Mouse (Mus musculus) heart, embryonic 16.5 days (tissue): ENCODE data around the gene 4930451I11Rik. TPM values are rescaled to one million over a fixed set of nuclear protein-coding genes. Genes with fewer than 3 reads are reported as not detected.

Experiments
- ATAC-seq: fragments of 200-750 bp; cut with Nextera tagmentation; replicated peaks from 2 replicates; pipeline ENCODE4 v1.8.0; 2017; ENCODE audit warnings: moderate number of reproducible peaks; ENCODE audit not compliant: insufficient read depth, low FRiP score; ENCODE audit errors: extremely low read depth
- H3K27ac ChIP-seq: fragments of 300-500 bp; sonication (generic); 2 replicates; pipeline ENCODE4 v1.5.1; 2014; ENCODE audit warnings: mild to moderate bottlenecking, low read length, control low read depth, moderate library complexity
- H3K27me3 ChIP-seq: fragments of 300-500 bp; sonication (generic); 2 replicates; pipeline ENCODE4 v1.6.1; 2014; ENCODE audit warnings: low read length, mixed read lengths; ENCODE audit not compliant: control insufficient read depth, insufficient read depth
- H3K36me3 ChIP-seq: fragments of 300-500 bp; sonication (generic); 2 replicates; pipeline ENCODE4 v1.6.1; 2014; ENCODE audit not compliant: control insufficient read depth, insufficient read depth
- H3K4me1 ChIP-seq: fragments of 300-500 bp; sonication (generic); 2 replicates; pipeline ENCODE4 v1.6.1; 2014; ENCODE audit warnings: low read length, mixed read lengths; ENCODE audit not compliant: control insufficient read depth, insufficient read depth
- H3K4me2 ChIP-seq: fragments of 300-500 bp; sonication (generic); 2 replicates; pipeline ENCODE4 v1.6.1; 2014; ENCODE audit warnings: low read depth, mild to moderate bottlenecking, control low read depth, low read length
- H3K4me3 ChIP-seq: fragments of 300-500 bp; sonication (generic); 2 replicates; pipeline ENCODE4 v1.5.1; 2014; ENCODE audit warnings: mild to moderate bottlenecking, control low read depth, low read length
- H3K9ac ChIP-seq: fragments of 300-500 bp; sonication (generic); 2 replicates; pipeline ENCODE4 v1.6.1; 2014; ENCODE audit warnings: low read length, control low read depth
- H3K9me3 ChIP-seq: fragments of 300-500 bp; sonication (generic); replicated peaks from 2 replicates; pipeline ENCODE4 v1.6.1; 2016; ENCODE audit warnings: low read length; ENCODE audit not compliant: control insufficient read depth
- WGBS: fragments of 180-500 bp; shearing (Covaris S2); extraction: QIAGEN DNeasy Blood & Tissue Kit; methylation state at CpG from one replicate; pipeline ENCODE4 v1.1.7; 2014; 5-methylcytosine and 5-hydroxymethylcytosine counted together
- polyA plus RNA-seq: library from polyadenylated mRNA; unstranded; fragments of >200 nt; fragmentation: Nextera tagmentation; extraction: Ambion mirVana; gene quantifications from 2 replicates; pipeline ENCODE4 v1.2.1, GENCODE M21; 2015

4930451I11Rik gene
- polyA plus RNA-seq = not detected in 2 replicates

DNA sequence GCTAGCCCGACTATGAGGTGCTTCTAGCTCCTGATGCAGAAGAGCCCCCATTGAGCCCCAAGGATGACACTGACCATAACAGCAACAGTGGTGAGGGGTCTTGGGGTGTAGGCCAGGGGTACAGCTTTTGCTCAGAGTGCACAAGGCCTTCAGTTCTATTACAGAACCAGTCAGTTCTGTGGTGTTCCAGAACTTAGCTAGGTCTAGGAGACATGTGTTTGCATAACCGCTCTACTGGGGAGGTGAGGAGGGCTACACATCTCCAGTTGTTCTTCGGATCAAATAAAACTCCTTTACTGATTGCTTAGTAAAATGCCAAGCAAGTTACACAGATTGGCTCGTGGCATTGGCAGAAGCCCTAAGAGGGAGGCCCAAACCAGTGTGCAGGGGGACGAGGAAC is at the start of gene 4930451I11Rik:
Gene 4930451I11Rik, minus strand, starts transcription at position 101 of the 400 bp plus-strand sequence.
- 0 out of 2 replicates have a peak within 1 kb of the TSS, but pooled peaks have one; percentile 14 for H3K9ac ChIP-seq
- peak within 1 kb of the TSS; percentile 45 for H3K4me3 ChIP-seq
- peak within 1 kb of the TSS; percentile 63 for H3K4me2 ChIP-seq
- H3K27ac ChIP-seq = no peak within 1 kb of the TSS
- H3K4me1 ChIP-seq = 0 out of 2 replicates have a peak, but pooled peaks cover 3% of the 10 kb centered on the region
- ATAC-seq = no peak
- no peaks in the 10 kb centered on the region for H3K9me3 ChIP-seq
- H3K27me3 ChIP-seq = peaks cover 13% of the 10 kb centered on the region; the same call in 1 of the 2 replicates
- no peaks in the 10 kb centered on the region for H3K36me3 ChIP-seq
- 53% methylated on average over 5 of the region's 5 CpGs for WGBS

- WGBS = 68% methylated on average over 6 of the region's 6 CpGs
- H3K9me3 ChIP-seq = no peaks in the 10 kb centered on the region
- ATAC-seq = no peak
- H3K4me1 ChIP-seq = peaks cover 20% of the 10 kb centered on the region
- H3K4me3 ChIP-seq = no peak overlapping the region
- peak overlapping the region; percentile 4; the same call in 1 of the 2 replicates for H3K9ac ChIP-seq
- H3K27ac ChIP-seq = peak overlapping the region; percentile 76
- peak overlapping the region; percentile 97 for H3K4me2 ChIP-seq
- no peaks in the 10 kb centered on the region for H3K27me3 ChIP-seq
- H3K36me3 ChIP-seq = peaks cover 35% of the 10 kb centered on the region
These were observed 49.6 kb upstream of the 4930451I11Rik start for GRCm38 (mm10) chr7:126881040-126881439.

DNA sequence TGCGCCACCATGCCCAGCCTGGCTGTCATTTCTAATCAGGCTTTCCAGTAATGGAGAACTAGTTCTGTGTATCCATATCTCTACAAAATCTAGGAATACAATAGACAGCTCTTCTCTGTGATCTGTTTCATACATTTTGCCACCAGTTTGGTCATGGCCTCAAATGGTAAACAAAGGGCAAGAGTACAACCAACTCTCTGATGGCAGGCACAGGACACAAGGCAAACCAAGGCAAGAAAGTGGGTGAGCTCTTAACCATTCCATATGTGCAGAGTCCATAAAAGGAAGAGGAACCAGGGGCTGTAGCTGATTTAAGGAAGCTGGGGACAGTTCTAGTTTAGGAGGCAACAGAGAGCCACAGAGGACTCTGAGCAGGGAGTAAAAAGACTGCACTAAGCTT is 45.8 kb upstream of the 4930451I11Rik start:
- no peak for ATAC-seq
- H3K9ac ChIP-seq = no peak overlapping the region
- H3K27me3 ChIP-seq = no peaks in the 10 kb centered on the region
- WGBS = 100% methylated on average over 1 of the region's 1 CpGs
- no peak overlapping the region for H3K27ac ChIP-seq
- peaks cover 68% of the 10 kb centered on the region for H3K36me3 ChIP-seq
- H3K4me3 ChIP-seq = no peak overlapping the region
- H3K4me2 ChIP-seq = no peak overlapping the region
- H3K4me1 ChIP-seq = peaks cover 11% of the 10 kb centered on the region; the same call in 1 of the 2 replicates
- H3K9me3 ChIP-seq = no peaks in the 10 kb centered on the region

GRCm38 (mm10) chr7:126870520-126870891 is 39.1 kb upstream of the 4930451I11Rik start:
- no peak overlapping the region for H3K4me2 ChIP-seq
- peaks cover 89% of the 10 kb centered on the region for H3K36me3 ChIP-seq
- no peak overlapping the region for H3K9ac ChIP-seq
- WGBS = 94% methylated on average over 2 of the region's 2 CpGs
- no peaks in the 10 kb centered on the region for H3K9me3 ChIP-seq
- no peak overlapping the region for H3K4me3 ChIP-seq
- no peak overlapping the region for H3K27ac ChIP-seq
- H3K4me1 ChIP-seq = no peaks in the 10 kb centered on the region
- no peaks in the 10 kb centered on the region for H3K27me3 ChIP-seq
- ATAC-seq = no peak

GRCm38 (mm10) chr7:126869780-126870519 is 38.5 kb upstream of the 4930451I11Rik start:
- Histone ChIP-seq H3K4me2 (no peak overlapping the region), H3K36me3 (peaks cover 89% of the 10 kb centered on the region), H3K9ac (no peak overlapping the region), H3K4me1 (no peaks in the 10 kb centered on the region), H3K27ac (no peak overlapping the region), H3K9me3 (no peaks in the 10 kb centered on the region), H3K4me3 (no peak overlapping the region), H3K27me3 (no peaks in the 10 kb centered on the region)
- WGBS = 88% methylated on average over 23 of the region's 23 CpGs
- ATAC-seq = no peak

DNA sequence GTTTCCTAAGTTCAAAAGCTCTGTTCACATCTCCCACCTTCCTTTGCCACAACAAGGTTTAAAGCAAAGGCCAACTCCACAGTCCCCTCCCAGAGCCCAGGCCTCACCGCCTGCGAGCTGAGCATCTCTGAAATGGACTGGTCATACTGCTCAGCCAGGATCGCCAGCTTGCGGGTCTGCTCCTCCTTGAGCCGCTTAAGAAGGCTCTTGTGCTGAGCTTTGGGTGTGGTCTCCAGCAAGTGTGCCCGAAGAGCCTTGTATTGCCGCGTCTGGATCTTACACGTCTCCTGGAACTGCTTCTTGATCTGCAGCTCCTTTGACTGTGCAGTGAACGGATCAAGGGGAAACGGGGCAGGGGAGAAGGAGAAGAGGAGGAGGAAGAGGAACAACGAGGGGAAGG is 36.6 kb upstream of the 4930451I11Rik start:
- H3K27ac ChIP-seq = no peak overlapping the region
- H3K9ac ChIP-seq = no peak overlapping the region
- no peak overlapping the region for H3K4me3 ChIP-seq
- 78% methylated on average over 12 of the region's 12 CpGs for WGBS
- no peak overlapping the region for H3K4me2 ChIP-seq
- no peaks in the 10 kb centered on the region for H3K27me3 ChIP-seq
- H3K4me1 ChIP-seq = peaks cover 7% of the 10 kb centered on the region
- ATAC-seq = no peak
- H3K9me3 ChIP-seq = no peaks in the 10 kb centered on the region
- peaks cover 82% of the 10 kb centered on the region for H3K36me3 ChIP-seq

GRCm38 (mm10) chr7:126867534-126867933 is 36.1 kb upstream of the 4930451I11Rik start:
- WGBS = 85% methylated on average over 2 of the region's 2 CpGs
- ATAC-seq = no peak
- Histone ChIP-seq H3K36me3 (peaks cover 77% of the 10 kb centered on the region), H3K4me3 (no peak overlapping the region), H3K27me3 (no peaks in the 10 kb centered on the region), H3K9ac (no peak overlapping the region), H3K4me1 (peaks cover 11% of the 10 kb centered on the region), H3K9me3 (no peaks in the 10 kb centered on the region), H3K27ac (no peak overlapping the region), H3K4me2 (no peak overlapping the region)

GRCm38 (mm10) chr7:126863791-126864190 is 32.4 kb upstream of the 4930451I11Rik start:
- ATAC-seq = no peak
- Histone ChIP-seq H3K9ac (peak overlapping the region; percentile 81; the same call in 1 of the 2 replicates), H3K36me3 (peaks cover 50% of the 10 kb centered on the region), H3K27ac (no peak overlapping the region), H3K4me3 (no peak overlapping the region; the same call in 1 of the 2 replicates), H3K4me2 (peak overlapping the region; percentile 92), H3K9me3 (no peaks in the 10 kb centered on the region), H3K4me1 (peaks cover 20% of the 10 kb centered on the region), H3K27me3 (no peaks in the 10 kb centered on the region)
- WGBS = 60% methylated on average over 6 of the region's 6 CpGs

DNA sequence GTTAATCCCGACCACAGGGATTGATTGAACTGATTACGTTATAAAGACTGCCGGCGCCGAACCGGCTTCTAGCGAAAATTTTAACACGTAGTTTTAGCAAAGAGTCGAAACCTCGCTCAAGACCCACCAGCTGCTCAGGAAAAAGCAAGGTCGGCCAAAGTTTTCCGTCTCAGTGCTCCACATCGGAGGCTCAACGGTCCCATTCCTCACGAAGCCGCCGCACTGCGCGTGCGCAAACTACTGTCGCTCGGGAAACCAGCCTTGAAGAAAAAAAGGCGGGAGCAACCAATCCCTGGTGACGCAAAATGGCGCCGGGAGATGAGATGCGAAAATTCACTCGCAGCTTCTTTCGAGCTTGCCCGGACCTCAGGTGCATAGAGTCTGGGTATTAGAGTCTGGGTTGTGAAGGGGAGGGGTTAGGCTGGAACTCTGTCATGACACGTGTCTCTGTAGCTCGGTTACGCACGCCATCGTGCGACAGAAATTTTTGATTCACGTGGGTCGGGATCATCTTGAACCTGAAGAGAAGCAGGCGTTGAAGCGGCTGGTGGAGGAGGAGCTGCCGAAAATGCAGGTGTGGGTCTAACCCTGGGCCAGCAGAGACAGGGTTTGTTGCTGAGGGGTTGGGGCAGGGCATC is 30.8 kb upstream of the 4930451I11Rik start, which contains the start of gene Ino80e:
Gene Ino80e, minus strand, starts transcription at position 231 of the 638 bp plus-strand sequence.
- Histone ChIP-seq H3K36me3 (peaks cover 43% of the 10 kb centered on the region), H3K4me2 (peak within 1 kb of the TSS; percentile 92), H3K9me3 (no peaks in the 10 kb centered on the region), H3K4me3 (peak within 1 kb of the TSS; percentile 76), H3K9ac (peak within 1 kb of the TSS; percentile 81), H3K27me3 (no peaks in the 10 kb centered on the region), H3K27ac (peak within 1 kb of the TSS; percentile 88), H3K4me1 (peaks cover 20% of the 10 kb centered on the region)
- peak; percentile 70 for ATAC-seq
- under 1% methylated on average over 41 of the region's 41 CpGs for WGBS
